Mouse (Mus musculus) ES-E14 (cell line): ENCODE measurements at regions not wholly inside any gene's neighbourhood (a gene's known extent, or its start where the extent isn't known, plus 50 kb on each side); places are given as distances from the start of the nearest gene placed in this dataset.

Experiments used
- CHD2 ChIP-seq: IDR thresholded peaks from 2 replicates; pipeline ENCODE4 v1.6.1; 2014; ENCODE audit warnings: mild to moderate bottlenecking, low read depth, low read length, inconsistent platforms
- ZC3H11A ChIP-seq: IDR thresholded peaks from 2 replicates; pipeline ENCODE4 v1.6.1; 2012; ENCODE audit warnings: low read depth, mild to moderate bottlenecking, inconsistent platforms, low read length, borderline replicate concordance

GRCm38 (mm10) chr6:84327306-84328029, 266.2 kb downstream of the Cyp26b1 start:
- TF ChIP-seq CHD2 (no peak), ZC3H11A (no peak)
